Mouse (Mus musculus) liver, adult 2 months (tissue): ENCODE data around the gene S100z.

Source experiments
- CTCF ChIP-seq: fragments of 200-500 bp; IDR thresholded peaks from 2 replicates; pipeline ENCODE4 v1.5.1; 2011; ENCODE audit warnings: low read depth, low read length, control low read depth
- POLR2A ChIP-seq: fragments of 200-500 bp; IDR thresholded peaks from 2 replicates; pipeline ENCODE4 v1.6.1; 2011; ENCODE audit warnings: low read length, control low read depth; ENCODE audit not compliant: insufficient read depth; ENCODE audit errors: extremely low read depth

DNA sequence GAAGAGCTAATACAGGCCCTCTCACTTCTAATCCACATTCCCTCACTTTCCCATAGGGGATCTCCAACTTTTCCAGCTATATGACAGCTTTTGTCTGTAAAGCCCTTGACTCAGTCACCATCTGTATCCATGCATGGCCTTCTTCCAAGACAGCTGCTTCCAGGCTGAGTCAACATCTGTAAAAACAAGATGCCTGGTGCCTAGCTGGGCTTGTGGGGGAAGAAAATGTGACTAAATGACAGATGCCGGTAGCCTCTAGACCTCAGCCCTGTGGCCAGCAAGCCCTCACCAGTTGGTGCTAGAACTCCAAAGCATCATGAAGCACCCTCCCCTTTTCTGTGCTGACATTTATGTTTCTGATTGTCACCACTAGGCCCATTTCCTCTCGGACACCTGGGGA lies 27.0 kb downstream of the S100z start:
- TF ChIP-seq CTCF: no peak
- no peak for TF ChIP-seq POLR2A
